Mouse (Mus musculus): ENCODE measurements around the gene Spert.

- TF ChIP-seq EP300 (IDR thresholded peaks at IDR 0.05; ENCODE audit: low read length) (no peak), MEF2A (IDR thresholded peaks at IDR 0.05; ENCODE audit: borderline replicate concordance, low read depth, low read length) (no peak), CTCF (conservative IDR thresholded peaks at IDR 0.05 in 1 of 2, IDR thresholded peaks at IDR 0.05 in 1 of 2; ENCODE audit: low read depth in 2 of 2, low read length in 2 of 2) (no peak), KAT2A (IDR thresholded peaks at IDR 0.05; ENCODE audit: insufficient replicate concordance, low read length) (no peak), GABPA (IDR thresholded peaks at IDR 0.05; ENCODE audit: insufficient replicate concordance, low read depth, low read length) (no peak), MAX (IDR thresholded peaks at IDR 0.05; ENCODE audit: low read length) (no peak), POLR2A (IDR thresholded peaks at IDR 0.05; ENCODE audit: low read depth, low read length) (no peak), ZKSCAN1 (IDR thresholded peaks at IDR 0.05; ENCODE audit: borderline replicate concordance, low read depth, low read length) (no peak)
Measured at GRCm38 (mm10) chr14:75592978-75593377, at the start of gene Spert.
